37 mouse cellular contexts compared by ENCODE assay signal in genomic region chr13:41886120-41886519, GRCm38 (mm10). TPM values are rescaled to one million over a fixed set of nuclear protein-coding genes. Genes with fewer than 3 reads are reported as not detected.
"Had no signal": no experiment of that assay in that cellular context is flagged by ENCODE, and none has a peak within 500 bp of the region (broad histone marks: within the 10 kb centered on the region; RNA-seq: fewer than 3 reads in every experiment).

No protein-coding gene starts in this region.

- DNase-seq: heart, postnatal 10 days; heart, postnatal 14 days; heart, postnatal 36 days; heart, postnatal 4 days; kidney, adult 11 months; kidney, adult 18-20 months; kidney, adult 2 months; kidney, adult 8-10 months; kidney, adult 9 months; kidney, postnatal 10 days; kidney, postnatal 14 days; kidney, postnatal 25 days; kidney, postnatal 36 days; kidney, postnatal 4 days; layer of hippocampus, adult 9-11 months; layer of hippocampus, postnatal 36 days had no signal

- H3K27me3 ChIP-seq: heart, embryonic 12.5 days; heart, embryonic 13.5 days; heart, embryonic 15.5 days; hindbrain, embryonic 12.5 days; hindbrain, embryonic 13.5 days; hindbrain, embryonic 15.5 days; intestine, embryonic 15.5 days; kidney, embryonic 15.5 days had no signal

- ATAC-seq: hindbrain, embryonic 16.5 days; hindbrain, postnatal 0 days; inflammation-experienced regulatory T-cells, adult 6 months; intestine, embryonic 15.5 days; intestine, embryonic 16.5 days; intestine, postnatal 0 days had no signal

- H3K36me3 ChIP-seq: heart, embryonic 12.5 days; heart, embryonic 13.5 days; heart, embryonic 15.5 days; hindbrain, embryonic 10.5 days; hindbrain, embryonic 12.5 days; hindbrain, embryonic 13.5 days; hindbrain, embryonic 15.5 days; intestine, embryonic 15.5 days; kidney, embryonic 15.5 days had no signal

RNA-seq across cellular contexts. Expression of gene Adtrp, which starts 38.6 kb away (rescaled TPM):
- total RNA-seq: hematopoietic stem cell, adult 5-6 weeks; layer of hippocampus, adult 2 months; left cerebral cortex, adult 18-20 months; left cerebral cortex, adult 2 months had no signal
- polyA plus RNA-seq: heart, embryonic 12.5 days; heart, embryonic 14.5 days; heart, embryonic 16.5 days; hindbrain, embryonic 10.5 days; hindbrain, embryonic 11.5 days; inflammation-experienced regulatory T-cells, adult 6 months had no signal
